Mouse (Mus musculus) limb, embryonic 14.5 days (tissue): ENCODE results near the gene Map7d1. TPM values are rescaled to one million over a fixed set of nuclear protein-coding genes. Genes with fewer than 3 reads are reported as not detected.
A peak's percentile ranks its signal among the peaks of the same experiment; 100 is the strongest.

Source experiments
- ATAC-seq: fragments of 200-750 bp; cut with Nextera tagmentation; 2 replicates; pipeline ENCODE4 v1.8.0; 2017; ENCODE audit warnings: low read depth, moderate number of reproducible peaks, moderate TSS enrichment; ENCODE audit not compliant: low FRiP score
- DNase-seq: peaks from one replicate; pipeline ENCODE4 v3.0.0-alpha.2; 2015; ENCODE audit warnings: low spot score
- H3K27ac ChIP-seq: fragments of 300-500 bp; sonication (generic); replicated peaks from 2 replicates; pipeline ENCODE4 v1.5.1; 2014; ENCODE audit warnings: low read depth, mild to moderate bottlenecking, low read length, moderate library complexity, mixed read lengths
- H3K27me3 ChIP-seq: fragments of 300-500 bp; sonication (generic); 2 replicates; pipeline ENCODE4 v1.6.1; 2014; ENCODE audit warnings: low read length, mixed read lengths; ENCODE audit not compliant: control insufficient read depth, insufficient read depth
- H3K36me3 ChIP-seq: fragments of 300-500 bp; sonication (generic); 2 replicates; pipeline ENCODE4 v1.6.1; 2014; ENCODE audit warnings: mild to moderate bottlenecking, low read length, moderate library complexity, mixed read lengths; ENCODE audit not compliant: control insufficient read depth, insufficient read depth
- H3K4me1 ChIP-seq: fragments of 300-500 bp; sonication (generic); 2 replicates; pipeline ENCODE4 v1.6.1; 2014; ENCODE audit warnings: antibody characterized with exemption, low read length, mixed read lengths; ENCODE audit not compliant: control insufficient read depth, insufficient read depth
- H3K4me2 ChIP-seq: fragments of 300-500 bp; sonication (generic); replicated peaks from 2 replicates; pipeline ENCODE4 v1.6.1; 2014; ENCODE audit warnings: low read depth, mild to moderate bottlenecking, low read length, moderate library complexity; ENCODE audit not compliant: severe bottlenecking
- H3K4me3 ChIP-seq: fragments of 300-500 bp; sonication (generic); replicated peaks from 2 replicates; pipeline ENCODE4 v1.5.1; 2014; ENCODE audit warnings: low read length
- H3K9ac ChIP-seq: fragments of 300-500 bp; sonication (generic); 2 replicates; pipeline ENCODE4 v1.6.1; 2014; ENCODE audit warnings: mild to moderate bottlenecking, low read depth, low read length, moderate library complexity; ENCODE audit not compliant: severe bottlenecking
- H3K9me3 ChIP-seq: fragments of 300-500 bp; sonication (generic); 2 replicates; pipeline ENCODE4 v1.6.1; 2016; ENCODE audit warnings: low read length; ENCODE audit not compliant: control insufficient read depth
- POLR2A ChIP-seq: fragments of 200-500 bp; IDR thresholded peaks from 2 replicates; pipeline ENCODE4 v1.8.0; 2012; ENCODE audit warnings: inconsistent platforms, mild to moderate bottlenecking, moderate library complexity, borderline replicate concordance; ENCODE audit not compliant: insufficient read depth, insufficient read length; ENCODE audit errors: extremely low read depth
- WGBS: fragments of 180-500 bp; shearing (Covaris S2); extraction: QIAGEN DNeasy Blood & Tissue Kit; methylation state at CpG from one replicate; pipeline ENCODE4 v1.1.7; 2014; 5-methylcytosine and 5-hydroxymethylcytosine counted together
- polyA plus RNA-seq, 2 experiments: library from polyadenylated mRNA; depleted of rRNA in 1 of 2; stranded (reverse) in 1 of 2; unstranded in 1 of 2; fragments of >200 nt; fragmentation: Nextera tagmentation in 1 of 2; extraction: Ambion mirVana in 1 of 2; gene quantifications; 2 replicates each; pipeline versions ENCODE4 v1.2.1 to v1.2.3; 2012 to 2014

The Map7d1 gene
- polyA plus RNA-seq, 2 experiments: 58.3 to 113 TPM

DNA sequence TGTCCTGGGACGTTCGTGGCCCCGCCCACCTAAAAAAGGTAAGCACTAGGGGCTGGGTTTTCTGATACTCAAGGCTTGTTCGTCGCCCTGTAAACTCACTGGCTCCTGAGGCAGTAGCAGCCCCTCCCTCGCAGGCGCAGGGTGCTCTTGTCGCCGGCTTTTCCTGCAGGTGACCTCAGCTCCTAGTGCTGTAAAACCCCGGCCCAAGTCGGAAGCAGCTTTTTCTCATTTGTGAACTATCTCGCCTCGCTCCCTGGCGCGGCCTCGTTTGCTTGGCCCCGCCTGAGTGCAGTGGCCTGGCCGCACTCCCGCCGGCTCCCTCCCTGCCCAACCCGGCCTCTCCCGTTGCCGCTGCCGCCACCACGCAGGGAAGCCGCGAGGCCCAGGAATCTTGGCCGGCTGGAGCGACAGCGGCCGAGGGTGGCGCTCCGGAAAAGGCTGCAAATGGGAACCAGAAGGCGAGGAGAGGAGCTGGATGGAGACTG, 40.5 kb upstream of the Map7d1 start:
- WGBS: under 1% methylated on average over 34 of the region's 34 CpGs
- Histone ChIP-seq H3K9me3 (no peaks in the 10 kb centered on the region), H3K36me3 (peaks cover 3% of the 10 kb centered on the region; the same call in 1 of the 2 replicates), H3K27me3 (no peaks in the 10 kb centered on the region; the same call in 1 of the 2 replicates), H3K9ac (peak overlapping the region; percentile 55), H3K27ac (peak overlapping the region; percentile 62), H3K4me1 (peaks cover 36% of the 10 kb centered on the region), H3K4me3 (peak overlapping the region; percentile 31), H3K4me2 (peak overlapping the region; percentile 62)
- TF ChIP-seq POLR2A: no peak
- 0 out of 2 replicates have a peak, but pooled peaks have one; percentile 20 for ATAC-seq
- DNase-seq: peak; percentile 48

DNA sequence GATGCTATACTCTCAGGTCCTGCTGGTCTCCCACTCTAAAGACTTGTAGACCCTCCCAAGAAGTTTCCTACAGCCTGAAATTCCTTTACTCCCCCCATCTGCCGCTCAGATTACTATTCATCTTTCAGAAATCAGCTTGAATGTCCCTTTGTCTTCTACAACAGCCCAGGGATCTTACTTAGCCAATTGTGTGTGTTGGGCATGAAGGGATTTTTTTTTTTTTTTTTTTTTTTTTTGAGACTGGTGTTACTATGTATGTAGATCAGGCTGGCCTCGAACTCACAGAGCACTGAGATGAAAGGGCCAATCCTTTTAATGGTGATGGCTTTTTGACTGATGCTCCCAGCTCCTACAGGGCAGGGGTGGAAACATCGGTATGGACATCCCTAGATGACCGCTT, 39.8 kb upstream of the Map7d1 start:
- H3K9me3 ChIP-seq: no peaks in the 10 kb centered on the region
- DNase-seq: no peak
- H3K4me1 ChIP-seq: peaks cover 35% of the 10 kb centered on the region
- H3K27ac ChIP-seq: 0 out of 2 replicates have a peak overlapping the region, but pooled peaks have one; percentile 62
- no peak overlapping the region for H3K9ac ChIP-seq
- H3K27me3 ChIP-seq: no peaks in the 10 kb centered on the region
- ATAC-seq: no peak
- H3K4me3 ChIP-seq: no peak overlapping the region
- H3K4me2 ChIP-seq: peak overlapping the region; percentile 62
- WGBS: 45% methylated on average over 4 of the region's 4 CpGs
- TF ChIP-seq POLR2A: no peak
- H3K36me3 ChIP-seq: peaks cover 3% of the 10 kb centered on the region; the same call in 1 of the 2 replicates

DNA sequence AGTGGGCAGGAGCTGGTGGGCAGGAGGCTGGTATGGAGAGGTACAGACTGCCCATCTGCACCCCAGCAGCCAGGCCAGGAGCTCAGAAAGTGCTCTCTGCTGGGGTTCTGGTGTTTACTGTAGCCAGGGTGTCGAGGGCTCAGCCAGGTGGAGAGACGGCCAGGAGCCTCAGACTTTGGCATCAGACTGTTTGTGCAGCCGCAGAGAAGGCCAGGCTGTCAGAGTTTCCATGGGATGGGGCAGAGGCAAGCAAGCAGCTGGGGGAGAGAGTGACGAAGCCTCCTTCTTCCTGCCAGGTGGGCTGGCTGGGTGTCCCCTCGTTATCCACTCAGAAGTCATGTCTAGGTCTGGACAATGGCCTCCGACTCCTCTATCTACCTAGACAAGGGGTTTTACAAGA, 39.0 kb upstream of the Map7d1 start:
- DNase-seq (no peak), ATAC-seq (no peak)
- Histone ChIP-seq H3K4me3 (no peak overlapping the region), H3K9me3 (no peaks in the 10 kb centered on the region), H3K36me3 (peaks cover 3% of the 10 kb centered on the region; the same call in 1 of the 2 replicates), H3K4me1 (peaks cover 35% of the 10 kb centered on the region), H3K4me2 (no peak overlapping the region), H3K27me3 (no peaks in the 10 kb centered on the region), H3K27ac (no peak overlapping the region; the same call in 1 of the 2 replicates), H3K9ac (no peak overlapping the region)
- WGBS: 65% methylated on average over 6 of the region's 6 CpGs
- no peak for TF ChIP-seq POLR2A

DNA sequence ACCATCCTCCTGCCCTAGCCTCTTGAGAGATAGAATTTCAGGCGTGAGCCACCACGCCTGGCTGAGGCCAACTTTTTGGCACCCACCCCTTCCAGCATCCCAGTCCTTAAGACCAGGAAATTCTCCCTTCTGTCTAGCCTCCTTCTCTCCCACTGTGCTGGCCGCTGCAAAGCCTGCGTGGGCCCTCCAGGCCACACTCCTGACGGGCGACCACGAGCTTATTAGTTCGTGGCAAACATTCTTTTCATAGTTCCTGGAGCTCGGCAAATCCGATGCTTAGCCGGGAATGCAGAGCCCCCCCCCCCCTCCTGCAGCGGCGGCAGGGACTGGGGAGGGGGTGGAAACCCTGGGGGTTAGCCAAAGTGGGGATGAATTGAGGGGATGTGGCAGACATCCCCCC, 35.1 kb upstream of the Map7d1 start:
- Histone ChIP-seq H3K4me3 (no peak overlapping the region), H3K36me3 (no peaks in the 10 kb centered on the region; the same call in 1 of the 2 replicates), H3K4me1 (peaks cover 29% of the 10 kb centered on the region), H3K9me3 (no peaks in the 10 kb centered on the region), H3K27ac (no peak overlapping the region), H3K9ac (peak overlapping the region; percentile 12; the same call in 1 of the 2 replicates), H3K27me3 (peaks cover 13% of the 10 kb centered on the region), H3K4me2 (peak overlapping the region; percentile 32; the same call in 1 of the 2 replicates)
- 19% methylated on average over 11 of the region's 13 CpGs for WGBS
- no peak for TF ChIP-seq POLR2A
- ATAC-seq: no peak
- no peak for DNase-seq

DNA sequence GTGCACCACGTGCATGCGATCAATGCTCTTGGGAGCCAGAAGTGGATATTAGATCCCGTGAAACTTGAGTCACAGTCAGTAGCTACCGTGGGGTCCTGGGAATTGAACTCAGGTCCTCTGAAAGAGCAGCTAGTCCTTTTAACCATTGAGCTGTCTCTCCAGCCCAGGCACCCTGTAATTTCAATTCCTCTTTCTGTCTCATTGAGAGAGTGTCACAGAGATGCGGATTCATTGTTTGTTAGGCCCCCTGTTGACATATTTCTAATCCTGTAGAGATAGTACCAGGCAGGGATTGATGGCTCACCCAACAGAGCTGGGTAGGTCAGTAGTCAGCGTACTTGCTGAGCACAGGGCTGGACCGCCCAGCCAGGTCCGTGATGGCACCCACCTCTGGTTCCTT, 34.2 kb upstream of the Map7d1 start:
- ATAC-seq: no peak
- Histone ChIP-seq H3K4me2 (no peak overlapping the region), H3K4me1 (peaks cover 25% of the 10 kb centered on the region), H3K9me3 (no peaks in the 10 kb centered on the region), H3K36me3 (no peaks in the 10 kb centered on the region; the same call in 1 of the 2 replicates), H3K27ac (no peak overlapping the region), H3K9ac (no peak overlapping the region), H3K4me3 (no peak overlapping the region), H3K27me3 (peaks cover 17% of the 10 kb centered on the region)
- 83% methylated on average over 8 of the region's 8 CpGs for WGBS
- no peak for TF ChIP-seq POLR2A
- no peak for DNase-seq
